Mouse (Mus musculus): ENCODE results near the gene Ucp3.

DNA sequence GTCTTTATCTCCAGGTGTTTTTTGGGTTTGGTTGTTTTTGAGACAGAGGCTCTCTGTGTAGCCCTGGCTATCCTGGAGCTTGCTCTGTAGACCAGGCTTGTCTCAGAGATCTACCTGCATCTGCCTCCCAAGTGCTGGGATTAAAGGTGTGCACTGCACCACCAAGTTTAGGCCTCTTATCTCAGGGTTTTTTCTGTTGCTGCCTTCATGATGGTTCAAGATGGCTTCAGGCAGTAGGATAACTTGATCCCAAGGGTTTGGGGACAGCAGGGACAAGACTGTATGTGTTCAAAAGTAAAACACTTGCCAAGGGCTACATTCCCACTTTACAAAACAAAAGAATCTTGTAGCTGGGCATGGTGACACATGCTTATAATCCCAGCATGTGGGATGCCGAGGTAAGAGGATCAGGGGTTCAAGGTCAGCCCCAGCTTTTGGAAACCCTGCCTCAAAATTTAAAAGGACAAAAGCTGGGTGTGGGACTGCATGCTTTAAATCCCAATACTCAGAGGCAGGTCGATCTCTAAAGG is 29.1 kb downstream of the Ucp3 start:
- TF ChIP-seq GATA1 (IDR thresholded peaks at IDR 0.05; ENCODE audit: low read length), result no peak
- no peak for TF ChIP-seq TAL1 (IDR thresholded peaks at IDR 0.05; ENCODE audit: low read length)
